Mouse (Mus musculus): ENCODE data around the gene Slamf9. TPM values are rescaled to one million over a fixed set of nuclear protein-coding genes. Genes with fewer than 3 reads are reported as not detected.

Gene Slamf9
- polyA plus RNA-seq, 1 experiment: 4.7 TPM

DNA sequence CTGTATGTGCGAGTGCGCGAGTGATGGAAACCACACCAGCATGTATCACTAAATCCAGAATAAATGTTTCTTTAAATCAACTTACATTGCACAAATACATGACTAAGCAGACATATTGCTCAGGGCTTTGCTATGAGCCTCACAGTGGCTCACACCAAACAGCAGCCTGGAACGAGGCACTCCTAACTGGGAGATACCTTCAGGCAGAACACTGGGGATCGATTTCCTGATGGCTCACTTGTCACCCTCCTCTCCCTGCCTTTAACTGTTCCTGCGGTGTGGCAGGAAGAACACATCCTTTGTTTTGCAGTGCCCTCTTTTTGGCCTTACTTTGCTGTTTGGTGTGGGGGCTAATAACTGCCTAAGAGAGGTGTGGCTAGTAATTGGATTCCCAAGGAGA is 44.5 kb downstream of the Slamf9 start:
- Histone ChIP-seq H3K4me2 (ENCODE audit: low read depth) (no peak overlapping the region), H3K79me2 (ENCODE audit: control insufficient read depth, insufficient read depth) (no peaks in the 10 kb centered on the region), H3ac (ENCODE audit: control insufficient read depth, insufficient read length) (no peak overlapping the region), H3K4me3 (no peak overlapping the region), H3K27me3 (ENCODE audit: control insufficient read depth, insufficient read depth, insufficient read length) (no peaks in the 10 kb centered on the region), H3K36me3 (ENCODE audit: control insufficient read depth, insufficient read depth) (no peaks in the 10 kb centered on the region)
- no peak for TF ChIP-seq MYOG (IDR thresholded peaks at IDR 0.05; ENCODE audit: control insufficient read depth in 1 of 3, insufficient read depth in 1 of 3, insufficient read length in 2 of 3, low read depth in 2 of 3)
- no peak for TF ChIP-seq CEBPB (IDR thresholded peaks at IDR 0.05; ENCODE audit: insufficient read depth, poor library complexity, severe bottlenecking)
- TF ChIP-seq TCF3 (IDR thresholded peaks at IDR 0.05; ENCODE audit: insufficient read length, low read depth): no peak
- TF ChIP-seq USF1 (IDR thresholded peaks at IDR 0.05; ENCODE audit: low read depth): no peak
- no peak for TF ChIP-seq MAX (IDR thresholded peaks at IDR 0.05; ENCODE audit: low read depth)
- TF ChIP-seq SRF (IDR thresholded peaks at IDR 0.05; ENCODE audit: control insufficient read depth, insufficient read length, low read depth): no peak
- TF ChIP-seq REST (IDR thresholded peaks at IDR 0.05; ENCODE audit: insufficient read depth, insufficient read length): no peak
- TF ChIP-seq E2F4 (IDR thresholded peaks at IDR 0.05; ENCODE audit: insufficient read depth): no peak

DNA sequence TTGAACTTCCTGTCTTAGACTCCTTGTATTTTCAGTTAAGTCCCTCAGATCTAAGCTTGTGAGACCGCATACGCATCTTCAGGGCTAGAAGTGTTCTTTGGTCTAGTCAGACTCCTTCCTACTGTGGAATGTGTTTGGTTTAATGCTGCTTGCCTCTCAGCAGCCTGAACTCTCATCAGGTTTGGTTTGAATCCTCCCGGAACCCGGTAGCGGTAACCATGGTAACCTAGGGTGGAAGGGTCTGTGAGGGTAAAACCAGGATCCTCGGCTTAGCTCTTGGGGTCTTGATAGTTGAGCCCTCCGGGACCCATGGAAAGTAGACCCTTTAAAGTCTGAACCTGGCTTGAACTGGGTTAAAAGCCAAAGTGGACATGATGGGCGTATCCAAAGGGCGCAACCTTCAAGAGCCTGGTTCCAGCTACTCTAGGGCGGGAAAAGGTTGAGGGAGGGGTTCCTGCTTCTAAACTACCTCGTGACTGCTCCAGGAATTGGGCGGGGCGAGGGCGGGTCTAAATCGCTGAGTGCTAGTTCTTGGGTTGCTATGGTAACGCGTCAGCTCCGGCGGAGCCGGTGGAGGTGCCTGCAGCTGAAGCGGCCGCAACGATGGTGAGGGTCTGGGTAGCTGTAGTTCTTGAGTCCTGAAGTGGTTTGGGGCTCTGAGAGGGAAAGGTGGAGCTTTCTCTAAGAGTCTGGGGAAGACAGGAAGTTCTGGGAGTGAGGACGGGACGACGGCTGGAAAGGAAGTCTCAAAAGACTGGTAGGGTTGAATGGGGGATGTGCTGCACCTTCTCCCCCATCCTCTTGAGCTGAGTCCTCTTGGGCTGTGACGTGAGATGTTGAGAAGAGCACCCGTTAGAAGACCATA is 45.6 kb downstream of the Slamf9 start, which contains the start of gene Cfap45:
TSS of gene Cfap45 (plus strand) at position 226 of the 865 bp plus-strand sequence.
- Histone ChIP-seq H3K4me2 (ENCODE audit: low read depth) (no peak within 1 kb of the TSS), H3ac (ENCODE audit: control insufficient read depth, insufficient read length) (no peak within 1 kb of the TSS), H3K4me3 (no peak within 1 kb of the TSS), H3K79me2 (ENCODE audit: control insufficient read depth, insufficient read depth) (no peaks in the 10 kb centered on the region), H3K27me3 (ENCODE audit: control insufficient read depth, insufficient read depth, insufficient read length) (no peaks in the 10 kb centered on the region), H3K36me3 (ENCODE audit: control insufficient read depth, insufficient read depth) (no peaks in the 10 kb centered on the region)
- TF ChIP-seq CEBPB (IDR thresholded peaks at IDR 0.05; ENCODE audit: insufficient read depth, poor library complexity, severe bottlenecking) (no peak), SRF (IDR thresholded peaks at IDR 0.05; ENCODE audit: control insufficient read depth, insufficient read length, low read depth) (no peak), REST (IDR thresholded peaks at IDR 0.05; ENCODE audit: insufficient read depth, insufficient read length) (no peak), MAX (IDR thresholded peaks at IDR 0.05; ENCODE audit: low read depth) (no peak), POLR2A (IDR thresholded peaks at IDR 0.05; ENCODE audit: insufficient read length, low read depth) (no peak), MYOG (IDR thresholded peaks at IDR 0.05; ENCODE audit: control insufficient read depth in 1 of 3, insufficient read depth in 1 of 3, insufficient read length in 2 of 3, low read depth in 2 of 3) (no peak), USF1 (IDR thresholded peaks at IDR 0.05; ENCODE audit: low read depth) (no peak), TCF12 (IDR thresholded peaks at IDR 0.05; ENCODE audit: insufficient read depth, poor library complexity, severe bottlenecking) (no peak), POLR2AphosphoS2 (IDR thresholded peaks at IDR 0.05; ENCODE audit: insufficient read length, low read depth) (no peak), MYOD1 (IDR thresholded peaks at IDR 0.05; ENCODE audit: control insufficient read depth in 1 of 3, insufficient read length in 2 of 3, low read depth in 2 of 3) (no peak), TCF3 (IDR thresholded peaks at IDR 0.05; ENCODE audit: insufficient read length, low read depth) (no peak), E2F4 (IDR thresholded peaks at IDR 0.05; ENCODE audit: insufficient read depth) (no peak)

DNA sequence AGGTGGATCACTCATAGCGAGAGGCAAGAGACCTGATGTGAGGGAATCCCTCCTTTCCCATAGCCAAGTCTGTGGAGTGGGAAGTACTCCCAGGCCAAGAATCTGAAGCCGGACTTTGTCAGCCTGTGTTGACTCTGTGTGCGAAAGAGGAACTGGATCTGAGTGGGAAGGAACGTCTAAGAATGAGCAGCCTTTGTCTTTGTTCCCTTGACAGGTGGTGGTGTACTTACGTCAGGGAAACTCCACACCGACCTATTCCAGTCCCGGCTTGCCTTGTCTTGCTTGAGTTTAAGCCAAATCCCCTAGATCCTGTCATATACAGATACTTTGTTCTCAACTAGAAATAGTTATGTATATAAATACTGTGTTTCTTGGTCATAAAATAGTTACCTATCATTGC is 47.4 kb downstream of the Slamf9 start:
- no peak overlapping the region for H3K4me2 ChIP-seq (ENCODE audit: low read depth)
- no peaks in the 10 kb centered on the region for H3K27me3 ChIP-seq (ENCODE audit: control insufficient read depth, insufficient read depth, insufficient read length)
- H3ac ChIP-seq (ENCODE audit: control insufficient read depth, insufficient read length): no peak overlapping the region
- no peaks in the 10 kb centered on the region for H3K79me2 ChIP-seq (ENCODE audit: control insufficient read depth, insufficient read depth)
- TF ChIP-seq E2F4 (IDR thresholded peaks at IDR 0.05; ENCODE audit: insufficient read depth): no peak
- TF ChIP-seq CEBPB (IDR thresholded peaks at IDR 0.05; ENCODE audit: insufficient read depth, poor library complexity, severe bottlenecking): no peak
- no peak for TF ChIP-seq USF1 (IDR thresholded peaks at IDR 0.05; ENCODE audit: low read depth)
- no peak for TF ChIP-seq TCF12 (IDR thresholded peaks at IDR 0.05; ENCODE audit: insufficient read depth, poor library complexity, severe bottlenecking)
- TF ChIP-seq TCF3 (IDR thresholded peaks at IDR 0.05; ENCODE audit: insufficient read length, low read depth): no peak
- TF ChIP-seq MYOD1 (IDR thresholded peaks at IDR 0.05; ENCODE audit: control insufficient read depth in 1 of 3, insufficient read length in 2 of 3, low read depth in 2 of 3): no peak
- no peak for TF ChIP-seq SRF (IDR thresholded peaks at IDR 0.05; ENCODE audit: control insufficient read depth, insufficient read length, low read depth)
- no peak overlapping the region for H3K4me3 ChIP-seq
- no peaks in the 10 kb centered on the region for H3K36me3 ChIP-seq (ENCODE audit: control insufficient read depth, insufficient read depth)

DNA sequence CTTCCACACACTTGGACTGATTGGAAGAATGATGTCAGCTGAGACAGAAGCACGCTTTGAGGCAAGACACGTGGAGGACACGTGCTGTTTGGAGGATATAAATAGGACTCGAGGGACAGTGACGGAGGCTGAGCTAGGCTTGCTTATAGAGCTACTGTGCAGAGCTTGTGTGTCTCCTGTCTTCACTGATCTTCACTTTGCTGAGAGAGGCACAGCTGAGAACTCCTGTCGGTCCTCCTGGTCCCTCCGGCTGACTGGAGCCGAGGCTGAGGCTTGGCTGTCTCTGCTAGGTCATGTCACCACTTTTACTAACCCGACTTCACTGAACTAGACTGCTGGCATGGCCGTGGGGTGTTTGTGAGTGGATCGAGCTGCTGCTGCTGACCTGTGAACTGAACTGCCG is 48.5 kb downstream of the Slamf9 start:
- Histone ChIP-seq H3K79me2 (ENCODE audit: control insufficient read depth, insufficient read depth) (no peaks in the 10 kb centered on the region), H3K27me3 (ENCODE audit: control insufficient read depth, insufficient read depth, insufficient read length) (no peaks in the 10 kb centered on the region), H3K4me3 (no peak overlapping the region), H3ac (ENCODE audit: control insufficient read depth, insufficient read length) (no peak overlapping the region), H3K36me3 (ENCODE audit: control insufficient read depth, insufficient read depth) (no peaks in the 10 kb centered on the region), H3K4me2 (ENCODE audit: low read depth) (no peak overlapping the region)
- no peak for TF ChIP-seq CEBPB (IDR thresholded peaks at IDR 0.05; ENCODE audit: insufficient read depth, poor library complexity, severe bottlenecking)
- TF ChIP-seq TCF12 (IDR thresholded peaks at IDR 0.05; ENCODE audit: insufficient read depth, poor library complexity, severe bottlenecking): no peak
- TF ChIP-seq REST (IDR thresholded peaks at IDR 0.05; ENCODE audit: insufficient read depth, insufficient read length): no peak
- no peak for TF ChIP-seq E2F4 (IDR thresholded peaks at IDR 0.05; ENCODE audit: insufficient read depth)
- no peak for TF ChIP-seq SRF (IDR thresholded peaks at IDR 0.05; ENCODE audit: control insufficient read depth, insufficient read length, low read depth)
- TF ChIP-seq MAX (IDR thresholded peaks at IDR 0.05; ENCODE audit: low read depth): no peak
- no peak for TF ChIP-seq POLR2AphosphoS2 (IDR thresholded peaks at IDR 0.05; ENCODE audit: insufficient read length, low read depth)
- no peak for TF ChIP-seq POLR2A (IDR thresholded peaks at IDR 0.05; ENCODE audit: insufficient read length, low read depth)
- TF ChIP-seq MYOD1 (IDR thresholded peaks at IDR 0.05; ENCODE audit: control insufficient read depth in 1 of 3, insufficient read length in 2 of 3, low read depth in 2 of 3): no peak
- no peak for TF ChIP-seq MYOG (IDR thresholded peaks at IDR 0.05; ENCODE audit: control insufficient read depth in 1 of 3, insufficient read depth in 1 of 3, insufficient read length in 2 of 3, low read depth in 2 of 3)
- TF ChIP-seq USF1 (IDR thresholded peaks at IDR 0.05; ENCODE audit: low read depth): no peak
- no peak for TF ChIP-seq TCF3 (IDR thresholded peaks at IDR 0.05; ENCODE audit: insufficient read length, low read depth)
